Mouse (Mus musculus) spleen, embryonic (tissue): Measurements from ENCODE around the gene Nkd1.

Experiments
- CTCF ChIA-PET: fragments of 350-600 bp; sonication (Branson Sonifier 250); formaldehyde crosslinking; loops from one replicate; lab custom pipeline; 2022; lab: Charles Lee

The Nkd1 gene

GRCm38 (mm10) chr8:88572941-88573645 lies 51.9 kb downstream of the Nkd1 start:
- CTCF ChIA-PET: interaction anchor here (0.5 kb wide), 1 partner anchor 125 kb away, joined by 3 read pairs; no protein-coding TSS in a partner anchor

- CTCF ChIA-PET: no interaction called here
Measured at GRCm38 (mm10) chr8:88574975-88575374, 53.8 kb downstream of the Nkd1 start.

GRCm38 (mm10) chr8:88576351-88577142 lies 55.4 kb downstream of the Nkd1 start:
- CTCF ChIA-PET: interaction anchor here (0.5 kb wide), 1 partner anchor 314 kb away, joined by 15 read pairs; no protein-coding TSS in a partner anchor

- CTCF ChIA-PET: no interaction called here
Measured at GRCm38 (mm10) chr8:88577666-88578065, 56.5 kb downstream of the Nkd1 start.

- CTCF ChIA-PET: no interaction called here
Measured at GRCm38 (mm10) chr8:88578413-88579175, 57.4 kb downstream of the Nkd1 start.

GRCm38 (mm10) chr8:88579246-88579645 lies 58.1 kb downstream of the Nkd1 start:
- CTCF ChIA-PET: no interaction called here

GRCm38 (mm10) chr8:88579668-88580330 lies 58.6 kb downstream of the Nkd1 start:
- CTCF ChIA-PET: no interaction called here

- CTCF ChIA-PET: no interaction called here
Measured at GRCm38 (mm10) chr8:88580785-88581184, 59.6 kb downstream of the Nkd1 start.

GRCm38 (mm10) chr8:88583863-88584262 lies 62.7 kb downstream of the Nkd1 start:
- CTCF ChIA-PET: no interaction called here

- CTCF ChIA-PET: no interaction called here
Measured at GRCm38 (mm10) chr8:88588205-88588889, 67.2 kb downstream of the Nkd1 start.

- CTCF ChIA-PET: no interaction called here
Measured at GRCm38 (mm10) chr8:88590226-88590625, 69.1 kb downstream of the Nkd1 start.

- CTCF ChIA-PET: no interaction called here
Measured at GRCm38 (mm10) chr8:88593947-88594346, 72.8 kb downstream of the Nkd1 start.

GRCm38 (mm10) chr8:88596042-88596441 lies 74.9 kb downstream of the Nkd1 start:
- CTCF ChIA-PET: no interaction called here

GRCm38 (mm10) chr8:88598578-88598977 lies 77.4 kb downstream of the Nkd1 start:
- CTCF ChIA-PET: no interaction called here

GRCm38 (mm10) chr8:88599491-88599890 lies 78.3 kb downstream of the Nkd1 start:
- CTCF ChIA-PET: no interaction called here

- CTCF ChIA-PET: no interaction called here
Measured at GRCm38 (mm10) chr8:88603446-88603989, 82.4 kb downstream of the Nkd1 start.

- CTCF ChIA-PET: interaction anchor here (0.7 kb wide), 1 partner anchor 150 kb away, joined by 7 read pairs; no protein-coding TSS in a partner anchor
Measured at GRCm38 (mm10) chr8:88604065-88605038, 83.2 kb downstream of the Nkd1 start.

- CTCF ChIA-PET: interaction anchor here (0.6 to 0.7 kb wide), 3 partner anchors 21 to 151 kb away, joined by 3 to 7 read pairs (median 3); no protein-coding TSS in a partner anchor
Measured at GRCm38 (mm10) chr8:88605361-88606040, 84.3 kb downstream of the Nkd1 start.

- CTCF ChIA-PET: no interaction called here
Measured at GRCm38 (mm10) chr8:88609036-88609435, 87.9 kb downstream of the Nkd1 start.
